Mouse (Mus musculus) ES-E14 (cell line): ENCODE measurements around the gene Ralgps1.

Source experiments
- CHD2 ChIP-seq: IDR thresholded peaks from 2 replicates; pipeline ENCODE4 v1.6.1; 2014; ENCODE audit warnings: mild to moderate bottlenecking, low read depth, low read length, inconsistent platforms
- MAFK ChIP-seq: IDR thresholded peaks from 2 replicates; pipeline ENCODE4 v1.6.1; 2014; ENCODE audit warnings: mild to moderate bottlenecking, low read depth, low read length, inconsistent platforms; ENCODE audit not compliant: insufficient read depth
- ZNF384 ChIP-seq: IDR thresholded peaks from 2 replicates; pipeline ENCODE4 v1.6.1; 2012; ENCODE audit warnings: low read depth, low read length, inconsistent platforms

GRCm38 (mm10) chr2:33249922-33250633 is 121.2 kb downstream of the Ralgps1 start:
- TF ChIP-seq CHD2 (no peak), MAFK (no peak), ZNF384 (no peak)
